Mouse (Mus musculus): Measurements from ENCODE around the gene Sox5.
"Not testable (repeated sequence)": the region's sequence is repeated elsewhere in the genome, so short reads cannot be mapped to it uniquely, and the experiment has no call there.

The Sox5 gene

DNA sequence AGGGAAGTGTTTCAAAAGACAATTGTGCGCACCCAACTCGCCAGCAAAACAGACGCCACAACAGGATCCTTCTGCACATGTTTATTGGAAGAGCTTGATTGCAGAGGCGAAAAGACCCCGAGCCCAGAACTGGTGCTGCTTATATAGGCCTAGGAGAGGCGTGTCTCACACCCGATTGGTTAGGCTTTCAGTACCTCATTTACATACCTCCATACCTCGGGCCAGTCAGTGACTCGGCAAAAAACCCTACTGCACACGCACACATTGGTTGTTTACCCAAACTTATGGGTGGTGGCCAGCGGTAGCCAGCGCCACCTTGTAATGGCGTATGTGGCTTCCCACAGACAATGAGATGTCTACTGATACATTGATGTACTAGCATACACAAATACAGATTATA is 599.3 kb downstream of the Sox5 start:
- not testable (repeated sequence) for DNase-seq (ENCODE audit: low spot score)

DNA sequence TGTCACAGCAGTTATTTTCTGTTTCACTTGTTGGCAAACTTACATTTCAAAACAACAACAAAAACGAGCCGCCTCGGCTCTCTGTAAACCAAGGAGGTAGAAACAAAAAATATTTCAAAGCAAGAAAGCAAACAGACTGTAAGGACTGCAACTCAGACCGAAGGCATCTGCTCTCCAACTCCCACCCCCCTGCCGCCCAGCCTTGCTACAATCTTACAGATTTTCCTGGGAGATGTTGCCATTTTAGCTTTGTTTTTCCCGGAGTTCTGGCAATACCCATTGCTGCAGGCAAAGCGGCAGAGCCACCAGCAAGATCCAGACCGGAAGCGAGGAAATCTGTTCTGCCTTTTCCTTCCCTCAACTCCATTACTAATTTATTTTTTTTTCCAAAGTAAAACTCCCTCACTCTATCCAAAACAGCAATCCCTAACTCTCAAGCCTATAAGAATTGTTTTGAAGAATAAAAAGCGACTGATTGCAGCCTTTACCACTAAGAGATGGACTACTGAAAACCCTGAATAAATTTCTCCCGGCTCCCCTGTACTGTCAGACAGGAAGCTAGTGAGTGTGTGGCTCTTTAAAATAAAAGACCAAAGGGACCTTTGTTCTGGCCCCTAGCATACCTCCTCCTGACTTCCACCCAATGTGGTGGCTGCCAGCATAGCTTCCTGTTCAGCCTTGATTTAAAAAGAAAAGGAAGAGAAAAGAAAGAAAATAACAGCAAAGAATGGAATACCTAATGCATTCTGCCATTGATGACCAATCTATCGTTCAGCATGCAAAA is 600.5 kb downstream of the Sox5 start:
- DNase-seq (ENCODE audit: low spot score): no peak

DNA sequence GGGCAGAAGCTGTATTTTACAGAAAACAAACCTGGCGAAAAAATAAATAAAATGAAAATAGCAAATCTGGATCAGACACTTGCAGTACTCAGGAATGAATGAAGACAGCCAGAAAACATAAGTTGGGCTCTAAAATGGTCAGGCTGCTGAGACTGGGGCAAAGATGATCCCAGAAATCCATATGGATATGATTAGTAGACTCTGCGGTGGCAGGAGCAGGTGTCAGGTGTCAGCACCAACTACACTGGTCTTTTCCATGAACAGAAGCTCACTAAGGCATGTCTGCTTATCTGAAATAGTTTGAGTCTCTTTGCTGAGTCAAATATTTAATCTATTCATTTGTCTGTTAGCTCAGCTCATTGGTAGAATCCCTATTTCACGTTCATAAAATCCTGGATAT is 602.7 kb downstream of the Sox5 start:
- no peak for DNase-seq (ENCODE audit: low spot score)

DNA sequence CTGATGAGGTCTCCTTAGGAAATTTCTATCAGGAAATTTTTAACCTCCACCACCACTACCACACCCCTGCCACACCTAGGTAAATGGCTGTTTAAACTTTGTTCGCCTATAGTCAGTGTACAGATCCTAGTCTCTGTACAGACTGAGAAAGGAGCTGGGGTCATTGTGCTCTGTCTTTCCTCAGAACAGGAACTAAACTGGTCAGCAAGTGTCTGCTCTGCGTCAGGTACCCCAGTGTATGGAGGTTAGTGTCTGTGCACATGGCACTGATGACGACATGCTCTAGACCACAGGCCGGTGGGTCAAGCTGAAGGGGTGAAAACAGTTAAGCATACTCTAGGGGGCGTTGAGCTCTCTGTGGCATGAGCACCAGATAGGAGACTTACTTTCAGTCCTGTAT is 605.1 kb downstream of the Sox5 start:
- no peak for DNase-seq (ENCODE audit: low spot score)

DNA sequence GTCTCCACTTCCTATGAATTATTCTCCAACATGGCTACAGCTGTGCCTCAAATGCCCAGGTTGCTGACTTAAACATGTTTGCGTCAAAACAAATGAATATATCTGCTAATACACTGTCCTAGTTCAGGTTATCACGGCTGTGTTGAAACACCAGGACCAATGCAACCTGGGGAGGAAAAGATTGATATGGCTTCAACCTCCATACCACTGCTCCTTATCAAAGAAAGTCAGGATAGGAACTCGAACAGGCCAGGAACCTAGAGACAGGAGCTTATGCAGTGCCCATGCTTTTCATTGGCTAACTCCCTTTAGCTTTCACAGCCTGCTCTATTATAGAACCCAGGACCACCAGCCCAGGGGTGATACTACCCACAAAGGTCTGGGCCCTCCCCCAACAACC is 606.2 kb downstream of the Sox5 start:
- no peak for DNase-seq (ENCODE audit: low spot score)

DNA sequence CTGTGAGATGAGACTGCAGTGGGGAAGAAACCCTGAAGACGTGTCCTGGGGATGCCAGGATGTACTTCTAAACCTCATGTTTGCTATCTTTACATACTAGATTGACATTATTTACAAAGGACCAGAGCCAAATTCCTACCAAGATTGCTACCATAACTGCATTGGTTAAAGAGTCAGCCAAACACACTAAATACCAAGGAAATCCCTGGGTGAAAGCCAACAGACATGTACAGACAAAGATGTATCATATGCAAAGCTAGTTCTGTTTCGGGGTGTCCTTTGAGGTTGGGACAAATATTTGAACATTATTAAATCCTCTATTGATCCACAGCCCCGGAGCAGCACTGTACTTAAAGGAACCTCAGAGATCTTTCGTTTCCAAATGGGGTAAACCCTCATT is 611.2 kb downstream of the Sox5 start:
- DNase-seq (ENCODE audit: low spot score): no peak

DNA sequence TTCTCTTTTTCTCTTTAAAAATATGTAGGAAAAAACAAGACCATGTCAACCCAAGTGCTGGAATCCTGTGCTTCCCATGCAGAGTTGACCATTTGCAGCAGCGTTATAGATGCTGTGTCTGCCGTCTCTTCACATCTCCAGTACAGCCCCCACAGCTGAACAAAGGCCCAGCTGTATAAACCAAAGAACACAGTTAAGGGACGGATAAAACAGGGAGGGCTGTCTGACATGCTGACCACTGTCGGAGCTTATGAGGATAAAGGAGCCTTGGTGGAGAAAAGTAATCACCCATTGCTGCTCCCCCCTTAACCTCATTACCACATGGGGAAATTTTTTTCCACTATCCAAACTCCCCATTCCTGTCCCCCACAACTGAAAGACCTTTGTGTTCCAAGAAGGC is 612.0 kb downstream of the Sox5 start:
- DNase-seq (ENCODE audit: low spot score): no peak

DNA sequence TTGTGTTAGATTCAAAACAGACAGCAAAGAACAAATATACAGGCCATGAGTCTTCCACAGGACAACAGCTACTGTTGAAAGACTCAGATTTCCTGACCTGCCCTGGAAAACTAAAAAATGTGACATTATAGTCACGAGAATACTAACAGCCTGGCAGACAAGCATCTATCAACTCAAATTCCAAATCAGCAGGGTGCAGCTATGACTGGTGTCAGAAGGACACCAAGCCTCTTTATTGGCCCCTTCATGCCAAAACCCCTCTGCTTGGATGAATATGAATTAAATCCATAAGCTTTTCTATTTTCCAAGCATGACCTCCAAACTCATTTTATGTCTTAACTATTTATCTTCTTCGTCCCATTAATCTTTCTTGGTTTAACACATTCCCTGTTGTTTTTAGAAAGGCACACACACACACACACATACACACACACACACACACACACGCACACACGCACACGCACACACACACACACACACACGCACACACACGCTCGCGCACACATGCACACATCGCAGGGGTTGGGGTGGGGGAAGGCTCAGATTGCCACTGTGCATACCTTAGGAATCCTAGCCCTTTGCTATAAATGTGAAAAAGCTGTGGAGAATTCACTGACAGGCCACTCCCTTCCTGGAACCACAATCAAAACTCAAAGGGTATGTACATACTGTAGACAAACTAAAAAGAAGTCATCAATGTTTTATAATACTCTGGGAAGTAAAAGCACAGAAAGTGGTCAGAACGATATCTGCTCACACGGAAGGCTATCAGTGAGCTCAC is 612.9 kb downstream of the Sox5 start:
- DNase-seq (ENCODE audit: low spot score): no peak

DNA sequence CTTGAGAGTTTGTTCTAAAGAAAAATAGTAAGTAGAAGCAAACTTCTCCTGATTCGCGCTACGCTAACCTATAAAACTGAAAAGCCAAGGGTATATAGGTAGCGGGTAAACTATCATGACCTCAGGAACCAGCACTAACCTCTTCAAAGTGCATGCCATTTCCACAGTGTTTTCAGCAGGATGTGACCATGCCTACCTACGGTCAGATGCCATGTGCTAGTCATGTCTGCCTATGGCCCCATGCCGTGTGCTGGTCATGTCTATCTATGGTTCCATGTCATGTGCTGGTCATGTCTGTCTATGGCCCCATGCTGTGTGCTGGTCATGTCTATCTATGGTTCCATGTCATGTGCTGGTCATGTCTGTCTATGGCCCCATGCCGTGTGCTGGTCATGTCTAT is 614.7 kb downstream of the Sox5 start:
- no peak for DNase-seq (ENCODE audit: low spot score)

DNA sequence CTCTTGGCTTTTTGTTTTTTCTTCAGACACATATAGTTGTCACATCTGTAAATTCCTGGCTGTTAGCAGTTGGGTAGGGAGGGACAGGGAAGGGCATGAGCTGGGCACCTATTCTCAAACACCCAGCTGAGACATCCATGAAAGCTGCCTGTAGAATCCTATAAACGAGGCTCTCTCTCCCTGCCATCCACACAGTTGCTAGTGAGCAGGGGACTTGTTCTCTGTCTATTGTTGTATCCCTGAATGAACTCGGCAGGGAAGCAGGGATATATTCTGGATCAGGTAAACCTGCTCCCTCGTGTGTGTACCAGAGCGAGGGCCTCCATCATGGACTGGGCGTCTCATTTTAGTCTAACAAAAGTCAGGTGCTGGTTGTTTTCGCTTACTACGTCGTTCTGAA is 615.1 kb downstream of the Sox5 start:
- no peak for DNase-seq (ENCODE audit: low spot score)

DNA sequence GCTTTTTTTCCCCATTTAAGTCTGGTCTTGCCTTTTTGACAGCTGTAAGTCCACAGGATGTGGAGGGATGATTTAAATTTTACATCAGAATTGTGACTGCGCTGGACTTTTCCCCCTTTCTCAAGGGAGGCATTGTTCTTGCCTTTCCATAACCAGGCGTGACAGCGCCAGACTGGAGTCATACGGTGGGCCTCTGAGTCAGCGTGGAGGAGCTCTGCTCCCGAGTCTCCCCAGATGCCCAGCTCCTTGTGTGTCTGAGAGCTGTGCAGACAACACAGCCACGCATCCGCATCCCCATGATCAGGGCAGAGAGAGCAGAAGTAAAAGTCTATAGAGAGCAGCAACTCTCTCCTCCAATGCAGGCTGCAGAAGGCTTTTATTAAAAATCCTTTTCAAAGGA is 615.7 kb downstream of the Sox5 start:
- no peak for DNase-seq (ENCODE audit: low spot score)

DNA sequence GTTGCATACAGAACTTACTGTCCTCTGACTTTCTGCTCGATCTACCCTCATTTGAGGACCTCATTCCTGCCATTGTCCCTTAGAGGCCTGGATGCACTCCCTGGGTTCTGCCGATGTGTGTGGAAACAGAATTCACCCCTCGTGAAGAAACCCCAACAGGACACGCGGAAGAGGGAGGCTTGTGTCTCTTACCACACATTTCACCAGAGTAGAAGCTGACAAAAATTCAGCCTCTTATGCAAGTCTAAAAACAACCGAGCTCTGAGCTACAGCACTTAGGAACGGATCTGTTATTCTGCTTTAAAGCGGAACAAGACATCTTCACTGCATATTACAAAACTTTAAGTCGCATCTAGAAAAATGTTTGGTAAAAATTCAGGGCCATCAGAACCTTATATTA is 618.3 kb downstream of the Sox5 start:
- DNase-seq (ENCODE audit: low spot score): no peak

DNA sequence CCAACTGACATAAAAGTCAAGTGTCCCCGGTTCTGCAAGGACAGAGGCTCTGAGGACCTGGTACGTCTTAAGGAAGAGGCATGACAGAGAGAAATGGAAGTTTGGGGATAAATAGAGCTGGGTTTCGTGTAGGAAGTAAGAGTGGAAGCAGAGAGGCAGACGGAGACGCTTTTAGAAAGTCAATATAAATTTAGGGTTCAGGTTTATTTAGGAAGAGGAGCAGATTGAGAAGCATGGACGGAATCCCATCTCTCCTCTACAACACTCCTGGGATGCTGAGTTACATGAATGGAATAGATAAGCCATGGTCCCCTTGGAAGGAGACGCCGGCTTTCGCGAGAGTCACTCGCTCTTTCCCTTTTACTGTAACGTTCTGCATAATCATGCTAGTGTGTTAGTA is 623.1 kb downstream of the Sox5 start:
- no peak for DNase-seq (ENCODE audit: low spot score)

DNA sequence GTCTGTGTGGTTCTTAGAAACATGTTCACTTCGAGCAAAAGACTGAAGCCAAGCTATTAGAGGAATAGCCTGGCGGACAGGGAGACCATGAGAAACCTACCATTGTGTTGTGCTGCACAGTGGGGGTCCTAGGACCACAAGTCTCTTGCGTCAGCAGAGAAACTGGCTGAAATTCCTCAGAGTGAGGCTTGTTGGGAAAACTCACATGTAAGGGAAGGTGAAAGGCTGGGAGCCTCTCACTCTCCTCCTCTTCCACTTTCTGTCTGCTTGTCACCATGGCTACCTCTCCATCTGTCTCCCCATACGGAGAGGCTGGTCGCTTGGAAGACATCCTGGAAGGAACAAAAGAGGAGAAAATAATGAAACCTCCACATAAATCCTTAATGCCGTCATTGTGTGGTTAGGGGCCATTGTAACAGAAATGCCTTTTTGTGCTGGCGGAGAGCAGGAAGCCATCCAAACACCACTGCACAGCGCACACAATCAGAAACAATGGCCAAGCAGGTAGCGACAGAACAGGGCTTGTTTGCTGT is 626.8 kb downstream of the Sox5 start:
- no peak for DNase-seq (ENCODE audit: low spot score)

DNA sequence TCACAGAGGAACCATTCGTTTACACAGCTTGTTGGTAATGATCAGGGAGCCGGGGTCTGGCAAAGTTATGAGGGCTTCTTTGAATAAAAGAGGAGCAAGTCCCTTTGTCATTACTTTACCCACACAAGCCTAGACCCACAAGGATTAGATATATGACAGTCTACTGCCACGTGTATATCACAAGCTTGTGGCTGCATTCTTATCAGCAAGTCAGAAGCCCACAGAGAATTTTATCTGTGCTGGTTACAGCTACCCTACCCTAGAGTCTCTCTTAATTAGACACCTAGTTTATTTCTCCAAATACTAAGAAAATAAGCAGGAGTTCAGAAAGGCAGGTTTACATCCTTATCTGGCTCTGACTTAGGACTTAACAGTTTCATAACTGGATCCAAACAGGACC is 629.8 kb downstream of the Sox5 start:
- DNase-seq (ENCODE audit: low spot score): no peak

DNA sequence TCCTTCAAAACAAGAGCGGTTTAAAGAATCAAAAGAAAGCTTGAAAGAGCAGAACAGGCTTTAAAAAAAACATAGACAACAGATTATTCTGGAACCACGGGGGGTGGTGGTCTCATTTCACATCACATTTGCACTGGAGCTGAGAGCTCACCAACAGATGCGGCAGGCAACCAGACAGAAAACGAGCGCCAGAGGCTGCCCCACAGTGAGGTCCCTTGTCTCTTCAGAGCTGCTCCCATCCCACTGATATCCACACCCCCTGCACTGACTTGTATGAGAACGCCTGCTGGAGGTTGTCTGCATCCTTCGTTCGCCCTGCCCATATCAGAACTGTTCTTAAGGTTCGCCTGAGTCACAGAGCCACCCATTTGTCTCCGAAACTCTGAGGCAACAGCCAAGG is 630.7 kb downstream of the Sox5 start:
- DNase-seq (ENCODE audit: low spot score): no peak

DNA sequence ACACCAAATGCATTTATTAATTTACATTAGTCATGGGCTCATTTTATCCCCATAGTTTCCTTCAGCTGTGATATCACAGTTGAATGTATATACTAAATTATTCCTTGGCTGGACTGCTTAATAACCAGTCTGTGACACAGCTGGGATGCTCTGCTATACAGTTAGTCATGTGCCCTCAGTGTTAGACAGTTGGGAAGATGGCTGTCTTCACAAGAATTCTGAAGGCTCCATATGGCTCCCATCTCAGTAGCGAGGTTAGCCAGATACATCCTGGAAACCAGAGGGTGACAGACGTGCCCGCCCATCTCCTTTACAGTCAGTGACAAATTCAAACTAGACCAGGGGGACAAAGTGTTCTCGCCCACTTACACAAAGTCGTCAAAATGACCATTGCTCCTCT is 644.4 kb downstream of the Sox5 start:
- no peak for DNase-seq (ENCODE audit: low spot score)

DNA sequence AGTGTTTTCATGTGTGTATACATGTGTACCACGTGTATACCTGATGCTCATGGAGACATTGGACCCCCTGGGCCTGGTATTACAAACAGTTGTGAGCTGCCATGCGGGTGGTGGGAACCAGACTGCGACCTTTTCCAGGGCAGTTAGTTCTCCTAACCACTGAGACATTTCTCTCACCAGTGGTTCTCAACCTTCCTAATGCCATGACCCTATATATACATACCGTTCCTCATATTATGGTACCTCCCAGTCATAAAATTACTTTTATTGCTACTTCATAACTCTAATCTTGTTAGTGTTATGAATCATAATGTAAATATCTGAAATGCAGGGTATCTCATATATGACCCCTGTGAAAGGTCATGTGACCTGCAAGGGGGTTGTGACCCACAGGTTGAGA is 644.9 kb downstream of the Sox5 start:
- DNase-seq (ENCODE audit: low spot score): no peak

DNA sequence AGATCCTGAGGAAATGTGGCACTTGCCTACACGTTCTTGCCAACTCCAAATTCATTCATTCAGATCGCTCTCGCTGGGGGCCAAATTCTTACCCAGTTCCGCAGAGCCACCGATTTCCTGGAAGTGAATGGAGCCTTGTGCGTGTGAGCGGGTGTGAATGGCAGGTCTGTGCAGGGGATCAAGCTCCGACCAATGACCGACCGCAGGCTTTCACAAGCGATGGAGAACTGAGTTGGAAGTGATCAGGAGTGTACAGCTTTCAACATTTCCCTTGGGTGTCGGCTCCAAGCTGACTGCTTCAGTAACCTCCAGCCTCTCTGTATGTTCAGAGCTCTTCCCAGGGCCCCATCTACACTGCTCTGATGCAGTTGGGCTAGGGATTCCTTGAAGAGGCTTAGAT is 651.9 kb downstream of the Sox5 start:
- DNase-seq (ENCODE audit: low spot score): no peak

DNA sequence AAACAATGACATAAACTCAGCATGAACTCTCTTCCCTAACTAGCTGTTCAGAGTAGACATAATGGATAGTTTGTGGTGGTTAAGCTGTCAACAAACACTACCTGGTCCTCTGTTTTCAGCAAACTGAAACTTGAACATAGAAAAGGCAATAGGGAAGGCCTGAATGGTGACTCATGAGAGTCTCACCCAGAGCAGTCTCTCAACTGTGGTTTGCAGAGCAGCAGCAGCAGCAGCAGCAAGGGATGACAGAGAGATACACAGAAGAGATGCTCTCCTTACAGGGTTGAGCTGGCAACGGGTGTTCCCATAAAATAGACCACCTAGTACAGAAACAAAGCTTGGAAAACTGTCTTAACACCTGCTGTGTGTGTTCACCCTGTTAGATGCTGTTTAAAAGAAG is 661.8 kb downstream of the Sox5 start:
- no peak for DNase-seq (ENCODE audit: low spot score)

DNA sequence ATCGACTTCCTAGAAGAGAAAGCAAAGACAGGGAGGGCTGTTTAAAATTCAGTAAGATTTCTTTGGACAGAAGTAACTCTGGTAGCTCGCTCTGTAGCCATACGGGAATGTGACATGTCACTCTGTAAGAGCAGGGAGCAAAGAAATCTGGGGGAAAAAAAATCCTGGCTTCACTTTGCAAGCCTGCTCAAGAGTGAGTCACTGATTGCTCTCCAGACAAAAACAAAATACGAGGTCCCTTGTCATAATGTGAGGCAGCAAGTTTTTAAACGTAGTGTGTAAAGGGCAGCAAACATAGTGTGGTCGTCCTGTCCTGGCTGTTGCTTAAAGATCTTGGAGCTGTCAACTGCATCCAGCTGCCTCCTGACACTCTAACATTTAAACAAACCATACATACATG is 665.1 kb downstream of the Sox5 start:
- no peak for DNase-seq (ENCODE audit: low spot score)

DNA sequence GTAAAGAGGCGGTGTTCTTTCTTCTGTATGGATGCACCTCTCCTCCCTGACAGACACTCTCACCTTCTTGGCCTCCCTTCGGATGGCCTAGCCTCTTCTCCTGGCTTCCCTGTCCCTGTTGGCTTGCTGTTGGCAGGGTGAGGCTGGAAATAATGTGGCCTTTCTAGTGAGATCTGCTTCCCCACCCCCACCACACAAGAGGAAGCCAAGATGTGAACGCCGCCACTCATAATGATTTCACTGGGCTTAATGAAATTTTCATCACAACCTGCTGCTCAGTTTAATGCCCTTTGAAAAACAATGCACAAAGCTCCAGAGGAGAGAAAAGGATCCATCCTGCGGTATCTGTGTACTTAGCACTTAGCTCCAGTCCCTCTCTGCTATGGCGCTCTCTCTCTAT is 670.2 kb downstream of the Sox5 start:
- no peak for DNase-seq (ENCODE audit: low spot score)

DNA sequence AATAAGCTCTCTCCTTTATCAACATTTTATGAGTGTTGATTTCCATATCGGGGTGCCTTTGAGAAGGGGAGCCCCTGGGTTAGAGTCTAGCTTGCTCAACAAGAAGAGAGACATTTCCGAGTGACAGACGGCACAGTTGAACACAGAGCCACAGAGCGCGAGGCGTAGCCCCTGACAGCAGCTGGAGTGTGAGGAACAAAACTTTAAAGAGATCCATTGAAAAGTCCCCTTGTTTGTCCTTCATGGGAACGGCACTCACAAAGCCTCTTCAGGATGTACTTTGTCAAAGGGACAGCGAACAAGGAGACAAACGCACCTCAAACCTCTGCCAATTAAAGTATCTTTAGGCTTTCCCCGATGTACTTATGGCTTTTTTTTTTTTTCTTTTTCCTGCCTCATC is 674.9 kb downstream of the Sox5 start:
- DNase-seq (ENCODE audit: low spot score): no peak

DNA sequence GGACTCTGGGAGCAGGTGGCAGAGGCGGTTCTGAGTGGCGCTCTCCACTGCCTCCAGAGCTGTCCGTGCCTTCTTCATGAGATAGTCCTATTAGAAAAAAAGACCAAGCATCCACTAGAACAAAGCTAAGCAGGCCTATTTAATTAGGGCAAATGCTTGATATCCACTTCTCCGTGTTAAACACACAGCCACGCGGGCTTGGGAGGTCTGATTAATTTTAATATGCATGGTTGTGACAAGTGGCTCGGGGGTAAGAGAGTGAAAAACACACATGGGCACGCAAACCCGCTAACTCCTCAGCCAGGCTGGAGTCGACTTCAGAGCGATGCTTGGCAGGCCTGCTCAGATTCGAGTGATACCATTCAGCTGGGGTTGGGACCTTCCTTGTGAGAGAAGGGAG is 676.1 kb downstream of the Sox5 start:
- DNase-seq (ENCODE audit: low spot score): no peak

Measured in spleen, adult 12 weeks (tissue).